Mouse (Mus musculus) liver, postnatal 0 days (tissue): ENCODE data around the gene Utrn. TPM values are rescaled to one million over a fixed set of nuclear protein-coding genes. Genes with fewer than 3 reads are reported as not detected.

Experiments
- ATAC-seq: fragments of 200-750 bp; cut with Nextera tagmentation; 2 replicates; pipeline ENCODE4 v1.8.0; 2017; ENCODE audit warnings: mild to moderate bottlenecking, moderate library complexity
- DNase-seq: peaks from one replicate; pipeline ENCODE4 v3.0.0-alpha.2; 2016
- H3K27ac ChIP-seq: fragments of 300-500 bp; sonication (generic); 2 replicates; pipeline ENCODE4 v1.5.1; 2014; ENCODE audit warnings: antibody characterized with exemption, moderate library complexity, mild to moderate bottlenecking, low read depth
- H3K27me3 ChIP-seq: fragments of 300-500 bp; sonication (generic); 2 replicates; pipeline ENCODE4 v1.6.1; 2014; ENCODE audit warnings: low read length, control low read depth, mixed read lengths; ENCODE audit not compliant: insufficient read depth
- H3K36me3 ChIP-seq: fragments of 300-500 bp; sonication (generic); replicated peaks from 2 replicates; pipeline ENCODE4 v1.6.1; 2014; ENCODE audit warnings: mild to moderate bottlenecking, control low read depth, low read length, moderate library complexity, mixed read lengths; ENCODE audit not compliant: insufficient read depth
- H3K4me1 ChIP-seq: fragments of 300-500 bp; sonication (generic); 2 replicates; pipeline ENCODE4 v1.6.1; 2014; ENCODE audit warnings: antibody characterized with exemption, mild to moderate bottlenecking, control low read depth; ENCODE audit not compliant: insufficient read depth
- H3K4me2 ChIP-seq: fragments of 300-500 bp; sonication (generic); 2 replicates; pipeline ENCODE4 v1.6.1; 2014; ENCODE audit warnings: low read depth, mild to moderate bottlenecking, low read length, moderate library complexity, mixed read lengths
- H3K4me3 ChIP-seq: fragments of 300-500 bp; sonication (generic); 2 replicates; pipeline ENCODE4 v1.5.1; 2014; ENCODE audit warnings: low read depth, low read length
- H3K9ac ChIP-seq: fragments of 300-500 bp; sonication (generic); replicated peaks from 2 replicates; pipeline ENCODE4 v1.6.1; 2014; ENCODE audit warnings: mild to moderate bottlenecking, moderate library complexity
- H3K9me3 ChIP-seq: fragments of 300-500 bp; sonication (generic); 2 replicates; pipeline ENCODE4 v1.6.1; 2016; ENCODE audit warnings: mild to moderate bottlenecking, control low read depth, low read length, mixed read lengths
- CTCF ChIP-seq: sonication (generic); IDR thresholded peaks from 2 replicates; pipeline ENCODE4 v1.5.1; 2016; ENCODE audit warnings: antibody characterized with exemption, low read depth
- EP300 ChIP-seq: IDR thresholded peaks from 2 replicates; pipeline ENCODE4 v1.6.1; 2016; ENCODE audit warnings: antibody characterized with exemption, low read depth, mild to moderate bottlenecking
- WGBS: fragments of 180-500 bp; shearing (Covaris S2); extraction: QIAGEN DNeasy Blood & Tissue Kit; methylation state at CpG from one replicate; pipeline ENCODE4 v1.1.7; 2014; ENCODE audit not compliant: insufficient replicate concordance; 5-methylcytosine and 5-hydroxymethylcytosine counted together
- polyA plus RNA-seq: library from polyadenylated mRNA; unstranded; fragments of >200 nt; fragmentation: Nextera tagmentation; extraction: Ambion mirVana; gene quantifications from 2 replicates; pipeline ENCODE4 v1.2.1, GENCODE M21; 2015

The Utrn gene
- polyA plus RNA-seq, 1 experiment from 2014 or later: 9.7 TPM

- H3K27ac ChIP-seq: no peak overlapping the region
- H3K27me3 ChIP-seq: no peaks in the 10 kb centered on the region
- WGBS: 5% methylated on average over 13 of the region's 13 CpGs
- TF ChIP-seq CTCF (0 out of 2 replicates have a peak, but pooled peaks have one; percentile 8), EP300 (no peak)
- peak; percentile 18 for DNase-seq
- peaks cover 5% of the 10 kb centered on the region; the same call in 1 of the 2 replicates for H3K4me1 ChIP-seq
- peak overlapping the region; percentile 69 for H3K4me2 ChIP-seq
- H3K9me3 ChIP-seq: no peaks in the 10 kb centered on the region
- peak overlapping the region; percentile 36 for H3K4me3 ChIP-seq
- 0 out of 2 replicates have a peak overlapping the region, but pooled peaks have one; percentile 8 for H3K9ac ChIP-seq
- H3K36me3 ChIP-seq: no peaks in the 10 kb centered on the region
- ATAC-seq: peak; percentile 21
Observed at GRCm38 (mm10) chr10:12548616-12549084, 320.5 kb downstream of the Utrn start.

GRCm38 (mm10) chr10:12547037-12547625 lies 322.0 kb downstream of the Utrn start:
- DNase-seq (no peak), ATAC-seq (no peak)
- H3K4me2 ChIP-seq: no peak overlapping the region
- H3K9ac ChIP-seq: no peak overlapping the region
- no peak overlapping the region for H3K4me3 ChIP-seq
- peaks cover 5% of the 10 kb centered on the region; the same call in 1 of the 2 replicates for H3K4me1 ChIP-seq
- H3K9me3 ChIP-seq: no peaks in the 10 kb centered on the region
- TF ChIP-seq CTCF (no peak), EP300 (no peak)
- 32% methylated on average over 6 of the region's 6 CpGs for WGBS
- H3K27ac ChIP-seq: no peak overlapping the region
- no peaks in the 10 kb centered on the region for H3K36me3 ChIP-seq
- no peaks in the 10 kb centered on the region for H3K27me3 ChIP-seq

GRCm38 (mm10) chr10:12545440-12545839 lies 323.7 kb downstream of the Utrn start:
- Histone ChIP-seq H3K9ac (no peak overlapping the region), H3K27ac (no peak overlapping the region), H3K4me3 (no peak overlapping the region), H3K4me2 (no peak overlapping the region), H3K27me3 (no peaks in the 10 kb centered on the region), H3K4me1 (peaks cover 5% of the 10 kb centered on the region; the same call in 1 of the 2 replicates), H3K36me3 (no peaks in the 10 kb centered on the region), H3K9me3 (no peaks in the 10 kb centered on the region)
- DNase-seq (no peak), ATAC-seq (no peak)
- TF ChIP-seq EP300 (no peak), CTCF (no peak)
- 48% methylated on average over 2 of the region's 2 CpGs for WGBS

GRCm38 (mm10) chr10:12541757-12542156 lies 327.4 kb downstream of the Utrn start:
- Histone ChIP-seq H3K4me3 (no peak overlapping the region), H3K4me2 (no peak overlapping the region), H3K36me3 (no peaks in the 10 kb centered on the region), H3K27ac (no peak overlapping the region), H3K9me3 (no peaks in the 10 kb centered on the region), H3K9ac (no peak overlapping the region), H3K27me3 (no peaks in the 10 kb centered on the region), H3K4me1 (no peaks in the 10 kb centered on the region)
- ATAC-seq (no peak), DNase-seq (no peak)
- 75% methylated on average over 1 of the region's 1 CpGs for WGBS
- TF ChIP-seq EP300 (no peak), CTCF (no peak)

GRCm38 (mm10) chr10:12535272-12535671 lies 333.9 kb downstream of the Utrn start:
- Histone ChIP-seq H3K4me2 (no peak overlapping the region), H3K9me3 (no peaks in the 10 kb centered on the region), H3K4me1 (no peaks in the 10 kb centered on the region), H3K36me3 (no peaks in the 10 kb centered on the region), H3K27me3 (no peaks in the 10 kb centered on the region), H3K27ac (peak overlapping the region; percentile 23; the same call in 1 of the 2 replicates), H3K9ac (no peak overlapping the region), H3K4me3 (no peak overlapping the region)
- TF ChIP-seq CTCF: no peak
- no peak for TF ChIP-seq EP300
- ATAC-seq (0 out of 2 replicates have a peak, but pooled peaks have one; percentile 31), DNase-seq (no peak)
- 83% methylated on average over 1 of the region's 1 CpGs for WGBS

- no peak for DNase-seq
- Histone ChIP-seq H3K4me3 (no peak overlapping the region), H3K9ac (no peak overlapping the region), H3K27ac (peak overlapping the region; percentile 23; the same call in 1 of the 2 replicates), H3K4me1 (no peaks in the 10 kb centered on the region), H3K36me3 (no peaks in the 10 kb centered on the region), H3K4me2 (no peak overlapping the region), H3K27me3 (no peaks in the 10 kb centered on the region), H3K9me3 (no peaks in the 10 kb centered on the region)
- no peak for ATAC-seq
- TF ChIP-seq EP300: no peak
- TF ChIP-seq CTCF: no peak
- WGBS: 65% methylated on average over 3 of the region's 3 CpGs
Observed at GRCm38 (mm10) chr10:12534801-12535200, 334.4 kb downstream of the Utrn start.
